Mouse (Mus musculus): ENCODE results near the gene Ints7. TPM values are rescaled to one million over a fixed set of nuclear protein-coding genes. Genes with fewer than 3 reads are reported as not detected.

The Ints7 gene
- polyA plus RNA-seq (2015; fragmentation: Nextera tagmentation; extraction: Ambion mirVana) = 18.4 and 19.4 TPM in 2 replicates

DNA sequence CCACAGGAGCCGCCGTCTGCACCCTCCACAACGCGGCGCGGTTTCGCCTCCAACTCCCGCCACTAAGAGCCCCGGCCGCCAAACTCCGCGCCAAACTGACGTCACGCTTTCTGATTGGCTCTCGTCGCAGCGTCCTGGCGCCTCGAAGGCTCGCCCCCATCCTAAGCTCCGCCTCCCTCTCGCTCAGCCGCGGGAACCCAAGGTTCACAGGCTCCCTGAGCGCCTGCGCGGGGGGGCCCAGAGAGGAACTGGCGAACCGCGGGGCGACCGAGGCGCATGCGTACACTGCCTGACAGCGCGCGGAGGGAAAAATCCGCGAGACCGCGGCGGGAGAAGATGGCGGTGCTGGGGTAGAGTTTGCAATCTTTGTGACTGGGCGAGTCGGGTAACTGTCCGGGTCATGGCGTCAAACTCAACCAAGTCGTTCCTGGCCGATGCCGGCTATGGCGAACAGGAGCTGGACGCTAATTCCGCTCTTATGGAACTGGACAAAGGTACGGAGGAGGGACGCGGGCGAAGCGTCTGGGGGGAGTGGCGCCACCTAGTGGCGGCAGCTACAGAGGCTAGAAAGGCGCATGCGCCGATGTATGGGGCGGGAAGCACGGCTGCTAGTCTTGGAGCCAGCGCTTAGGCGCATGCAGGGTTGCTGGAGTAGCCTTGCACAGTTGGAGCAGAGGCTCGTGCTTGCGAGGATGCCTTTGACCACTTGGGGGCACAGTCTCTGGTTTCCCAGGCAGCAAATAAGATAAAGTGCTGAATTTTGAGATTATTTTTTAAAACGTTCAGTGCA, at the start of gene Ints7, which contains the start of gene Dtl:
Gene Ints7 (plus strand): TSS at position 179 of the 790 bp plus-strand sequence.
Gene Dtl (minus strand): TSS at position 87 of the 790 bp plus-strand sequence.
- peaks cover 37% of the 10 kb centered on the region for H3K4me1 ChIP-seq (replicated peaks)
- under 1% methylated on average over 70 of the region's 70 CpGs for WGBS (ENCODE audit: insufficient replicate concordance)

GRCm38 (mm10) chr1:191527089-191527488, 48.3 kb upstream of the Ints7 start:
- no peak overlapping the region for H3K4me2 ChIP-seq
- no peak overlapping the region for H3K4me3 ChIP-seq (replicated peaks)
- no peak overlapping the region for H3K27ac ChIP-seq (replicated peaks)
- H3K9ac ChIP-seq = no peak overlapping the region
- ATAC-seq (ENCODE audit: insufficient read depth) = peak; percentile 22; the same call in 1 of the 2 replicates
- 47% methylated on average over 3 of the region's 3 CpGs for WGBS (ENCODE audit: insufficient replicate concordance)
- H3K4me1 ChIP-seq (replicated peaks) = 0 out of 2 replicates have a peak, but pooled peaks cover 5% of the 10 kb centered on the region
- no peaks in the 10 kb centered on the region for H3K9me3 ChIP-seq (replicated peaks)
- 0 out of 2 replicates have a peak, but pooled peaks cover 2% of the 10 kb centered on the region for H3K36me3 ChIP-seq (replicated peaks)
- no peaks in the 10 kb centered on the region for H3K27me3 ChIP-seq

More for the DNA sequence above, at the start of gene Ints7, which contains the start of gene Dtl:
- Histone ChIP-seq H3K27me3 (no peaks in the 10 kb centered on the region), H3K9me3 (replicated peaks) (no peaks in the 10 kb centered on the region), H3K4me3 (replicated peaks) (peak within 1 kb of the TSS; percentile 76), H3K4me2 (peak within 1 kb of the TSS; percentile 83), H3K36me3 (replicated peaks) (peaks cover 24% of the 10 kb centered on the region), H3K27ac (replicated peaks) (peak within 1 kb of the TSS; percentile 89), H3K9ac (peak within 1 kb of the TSS; percentile 80)
- ATAC-seq (ENCODE audit: insufficient read depth) = peak; percentile 96

DNA sequence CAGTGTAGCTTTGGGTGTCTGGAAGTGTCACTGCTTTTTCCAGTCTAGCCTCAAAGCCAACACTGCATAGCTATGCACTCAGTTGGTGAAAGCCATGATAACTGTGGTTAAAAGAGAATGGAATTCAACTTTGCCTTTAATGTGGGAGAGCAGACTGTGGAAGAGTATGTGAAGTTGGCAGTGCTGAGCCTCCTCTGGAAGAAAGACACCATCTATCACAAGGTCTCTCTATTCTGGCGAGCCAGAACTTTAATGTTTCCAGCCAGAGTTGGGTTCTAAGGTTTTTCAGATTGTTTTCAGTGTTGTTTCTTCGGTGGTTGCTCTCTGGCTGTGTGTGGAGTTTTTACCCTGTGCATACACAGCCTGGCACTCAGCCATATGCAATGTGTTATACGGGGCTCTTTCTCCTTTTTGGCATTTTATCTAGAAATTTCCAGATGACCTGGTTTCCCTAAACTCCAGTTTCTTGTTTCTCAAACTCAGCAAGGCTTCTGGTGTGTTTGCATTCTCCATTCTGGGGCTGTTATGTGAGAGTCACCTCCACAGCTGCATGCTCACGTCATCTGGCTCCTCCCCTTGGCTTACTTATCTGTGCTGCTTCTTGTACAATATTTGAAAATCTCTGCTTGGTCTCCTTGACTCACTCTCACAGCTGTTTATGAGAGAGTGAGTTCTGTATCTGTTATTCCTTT, 47.4 kb upstream of the Ints7 start:
- H3K4me3 ChIP-seq (replicated peaks) = no peak overlapping the region
- 47% methylated on average over 4 of the region's 4 CpGs for WGBS (ENCODE audit: insufficient replicate concordance)
- no peak overlapping the region for H3K9ac ChIP-seq
- no peaks in the 10 kb centered on the region for H3K27me3 ChIP-seq
- no peak overlapping the region for H3K4me2 ChIP-seq
- 0 out of 2 replicates have a peak, but pooled peaks cover 5% of the 10 kb centered on the region for H3K36me3 ChIP-seq (replicated peaks)
- H3K4me1 ChIP-seq (replicated peaks) = 0 out of 2 replicates have a peak, but pooled peaks cover 5% of the 10 kb centered on the region
- no peak for ATAC-seq (ENCODE audit: insufficient read depth)
- no peaks in the 10 kb centered on the region for H3K9me3 ChIP-seq (replicated peaks)
- no peak overlapping the region for H3K27ac ChIP-seq (replicated peaks)

DNA sequence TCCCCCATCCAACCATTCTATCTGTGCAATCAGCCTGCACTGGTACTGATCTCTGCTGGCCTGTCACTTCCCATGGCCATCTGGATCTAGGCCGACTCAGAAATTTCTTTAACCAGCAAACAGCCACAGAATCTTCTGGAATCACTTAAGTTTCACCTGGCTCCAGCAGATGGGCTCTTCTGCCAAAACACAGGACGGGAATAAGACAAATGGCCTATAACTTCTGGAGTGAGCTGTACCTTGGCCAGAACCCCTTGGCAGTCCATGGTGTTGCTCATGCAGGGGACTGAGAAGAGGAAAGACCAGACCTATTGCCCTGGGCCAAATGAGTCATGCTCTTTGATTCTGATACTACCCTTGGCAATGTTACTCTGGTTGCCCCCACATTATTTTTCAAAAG, 46.0 kb upstream of the Ints7 start:
- Histone ChIP-seq H3K9ac (no peak overlapping the region), H3K27me3 (no peaks in the 10 kb centered on the region), H3K4me2 (no peak overlapping the region), H3K9me3 (replicated peaks) (no peaks in the 10 kb centered on the region), H3K27ac (replicated peaks) (no peak overlapping the region), H3K4me3 (replicated peaks) (no peak overlapping the region), H3K36me3 (replicated peaks) (peaks cover 10% of the 10 kb centered on the region; the same call in 1 of the 2 replicates), H3K4me1 (replicated peaks) (0 out of 2 replicates have a peak, but pooled peaks cover 5% of the 10 kb centered on the region)
- 73% methylated on average over 2 of the region's 2 CpGs for WGBS (ENCODE audit: insufficient replicate concordance)
- ATAC-seq (ENCODE audit: insufficient read depth) = no peak

GRCm38 (mm10) chr1:191531023-191531422, 44.4 kb upstream of the Ints7 start:
- no peak for ATAC-seq (ENCODE audit: insufficient read depth)
- H3K4me3 ChIP-seq (replicated peaks) = no peak overlapping the region
- H3K4me1 ChIP-seq (replicated peaks) = 0 out of 2 replicates have a peak, but pooled peaks cover 5% of the 10 kb centered on the region
- WGBS (ENCODE audit: insufficient replicate concordance) = 29% methylated on average over 1 of the region's 1 CpGs
- H3K27me3 ChIP-seq = no peaks in the 10 kb centered on the region
- H3K9ac ChIP-seq = no peak overlapping the region
- no peak overlapping the region for H3K4me2 ChIP-seq
- peaks cover 24% of the 10 kb centered on the region for H3K36me3 ChIP-seq (replicated peaks)
- no peaks in the 10 kb centered on the region for H3K9me3 ChIP-seq (replicated peaks)
- H3K27ac ChIP-seq (replicated peaks) = 0 out of 2 replicates have a peak overlapping the region, but pooled peaks have one; percentile 38

DNA sequence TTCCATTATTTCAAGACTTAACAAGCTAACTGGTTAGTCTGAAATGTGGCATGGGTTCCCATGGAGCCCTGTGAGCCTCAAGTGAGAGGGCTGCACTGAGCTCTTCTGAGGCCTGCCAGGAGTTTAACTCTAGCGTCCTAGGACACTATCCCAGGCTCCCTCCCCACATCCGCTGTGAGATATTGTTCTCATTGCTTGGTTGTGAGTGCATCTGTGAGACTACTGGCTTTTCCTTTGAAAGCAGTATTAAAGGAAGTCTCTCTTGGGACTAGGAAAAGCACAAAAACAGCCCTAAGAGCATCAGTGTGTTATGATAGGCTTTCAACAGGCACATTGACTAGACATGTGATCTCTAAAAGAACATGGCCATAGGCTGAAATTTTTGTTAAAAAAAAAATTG, 40.5 kb upstream of the Ints7 start:
- ATAC-seq (ENCODE audit: insufficient read depth) = no peak
- Histone ChIP-seq H3K27me3 (no peaks in the 10 kb centered on the region), H3K9ac (no peak overlapping the region), H3K4me1 (replicated peaks) (no peaks in the 10 kb centered on the region), H3K36me3 (replicated peaks) (peaks cover 56% of the 10 kb centered on the region), H3K9me3 (replicated peaks) (no peaks in the 10 kb centered on the region), H3K27ac (replicated peaks) (no peak overlapping the region), H3K4me3 (replicated peaks) (no peak overlapping the region), H3K4me2 (no peak overlapping the region)
- WGBS (ENCODE audit: insufficient replicate concordance) = 79% methylated on average over 2 of the region's 2 CpGs

DNA sequence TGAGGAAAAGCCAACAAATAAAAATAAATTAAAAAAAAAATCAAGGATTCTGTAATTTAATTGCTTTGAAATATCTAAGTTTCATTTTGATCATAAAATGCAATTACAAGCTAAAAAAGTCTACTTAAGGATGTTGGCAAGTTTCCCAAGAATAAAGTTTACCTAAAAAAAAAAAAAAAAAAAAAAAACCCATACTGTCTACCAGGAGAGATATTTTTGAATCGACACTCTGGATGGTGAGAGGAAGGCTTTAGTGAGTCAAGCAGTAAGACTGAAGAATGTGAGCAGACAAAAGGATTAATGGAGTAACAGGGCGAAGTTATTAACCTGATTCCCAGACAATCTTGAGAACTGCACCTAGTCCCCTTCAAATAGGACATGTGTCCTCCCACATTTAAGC, 35.1 kb upstream of the Ints7 start:
- no peak overlapping the region for H3K9ac ChIP-seq
- no peaks in the 10 kb centered on the region for H3K4me1 ChIP-seq (replicated peaks)
- H3K9me3 ChIP-seq (replicated peaks) = no peaks in the 10 kb centered on the region
- no peak overlapping the region for H3K4me3 ChIP-seq (replicated peaks)
- H3K4me2 ChIP-seq = no peak overlapping the region
- no peak for ATAC-seq (ENCODE audit: insufficient read depth)
- WGBS (ENCODE audit: insufficient replicate concordance) = 83% methylated on average over 2 of the region's 2 CpGs
- no peak overlapping the region for H3K27ac ChIP-seq (replicated peaks)
- no peaks in the 10 kb centered on the region for H3K27me3 ChIP-seq
- peaks cover 89% of the 10 kb centered on the region for H3K36me3 ChIP-seq (replicated peaks)

- no peaks in the 10 kb centered on the region for H3K9me3 ChIP-seq (replicated peaks)
- H3K27ac ChIP-seq (replicated peaks) = no peak overlapping the region
- no peak overlapping the region for H3K4me2 ChIP-seq
- no peaks in the 10 kb centered on the region for H3K4me1 ChIP-seq (replicated peaks)
- H3K36me3 ChIP-seq (replicated peaks) = peaks cover 89% of the 10 kb centered on the region
- ATAC-seq (ENCODE audit: insufficient read depth) = no peak
- WGBS (ENCODE audit: insufficient replicate concordance) = 88% methylated on average over 9 of the region's 9 CpGs
- no peak overlapping the region for H3K9ac ChIP-seq
- H3K27me3 ChIP-seq = no peaks in the 10 kb centered on the region
- H3K4me3 ChIP-seq (replicated peaks) = no peak overlapping the region
Measured at GRCm38 (mm10) chr1:191541014-191541413, 34.4 kb upstream of the Ints7 start.

DNA sequence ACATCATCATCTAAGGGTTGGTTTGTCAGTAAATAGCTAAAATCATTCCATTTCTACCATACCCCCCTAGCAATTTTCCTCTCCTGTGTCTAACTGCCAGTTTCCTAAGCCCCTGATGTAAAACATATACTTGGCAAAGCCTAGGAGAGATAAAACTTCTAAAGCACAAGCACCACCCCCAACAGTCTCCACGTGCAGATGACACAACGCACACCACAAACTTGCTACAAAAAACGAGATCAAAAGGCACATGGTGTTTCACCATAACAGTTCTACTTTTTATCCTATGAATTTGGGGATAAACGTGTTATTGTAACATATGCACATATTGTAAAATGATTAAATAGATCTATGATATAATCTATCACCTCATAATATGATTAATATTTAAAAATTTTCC, 33.8 kb upstream of the Ints7 start:
- Histone ChIP-seq H3K9me3 (replicated peaks) (no peaks in the 10 kb centered on the region), H3K4me2 (no peak overlapping the region), H3K27me3 (no peaks in the 10 kb centered on the region), H3K36me3 (replicated peaks) (peaks cover 93% of the 10 kb centered on the region), H3K4me3 (replicated peaks) (no peak overlapping the region), H3K9ac (no peak overlapping the region), H3K27ac (replicated peaks) (no peak overlapping the region), H3K4me1 (replicated peaks) (no peaks in the 10 kb centered on the region)
- 66% methylated on average over 4 of the region's 4 CpGs for WGBS (ENCODE audit: insufficient replicate concordance)
- ATAC-seq (ENCODE audit: insufficient read depth) = no peak

DNA sequence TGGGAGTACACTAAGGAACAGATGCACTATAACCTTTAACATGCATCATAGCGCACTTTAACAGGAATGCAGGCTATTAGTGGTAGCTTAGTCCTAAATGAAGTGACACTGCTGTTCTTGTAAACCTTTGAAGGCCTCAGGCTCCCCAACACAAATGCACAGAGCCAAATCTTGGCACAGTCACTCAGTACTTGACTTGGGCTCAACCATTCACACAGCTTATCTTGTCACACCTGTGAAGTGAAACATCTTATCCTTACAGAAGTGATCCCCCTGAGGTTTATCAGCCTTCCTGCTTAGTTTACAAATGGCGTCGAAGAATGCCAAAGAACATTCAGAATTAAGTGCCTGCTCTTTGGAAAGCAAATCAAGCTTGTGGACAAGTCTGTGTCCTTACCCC, 31.7 kb upstream of the Ints7 start:
- Histone ChIP-seq H3K4me3 (replicated peaks) (no peak overlapping the region), H3K9me3 (replicated peaks) (no peaks in the 10 kb centered on the region), H3K36me3 (replicated peaks) (peaks cover 95% of the 10 kb centered on the region), H3K27me3 (no peaks in the 10 kb centered on the region), H3K9ac (no peak overlapping the region), H3K27ac (replicated peaks) (no peak overlapping the region), H3K4me2 (no peak overlapping the region), H3K4me1 (replicated peaks) (no peaks in the 10 kb centered on the region)
- 57% methylated on average over 3 of the region's 3 CpGs for WGBS (ENCODE audit: insufficient replicate concordance)
- no peak for ATAC-seq (ENCODE audit: insufficient read depth)

- H3K36me3 ChIP-seq (replicated peaks) = peaks cover 77% of the 10 kb centered on the region
- no peak overlapping the region for H3K4me3 ChIP-seq (replicated peaks)
- WGBS (ENCODE audit: insufficient replicate concordance) = 79% methylated on average over 4 of the region's 4 CpGs
- no peak overlapping the region for H3K4me2 ChIP-seq
- no peak overlapping the region for H3K27ac ChIP-seq (replicated peaks)
- no peaks in the 10 kb centered on the region for H3K9me3 ChIP-seq (replicated peaks)
- no peaks in the 10 kb centered on the region for H3K27me3 ChIP-seq
- H3K9ac ChIP-seq = no peak overlapping the region
- no peaks in the 10 kb centered on the region for H3K4me1 ChIP-seq (replicated peaks)
- ATAC-seq (ENCODE audit: insufficient read depth) = no peak
Measured at GRCm38 (mm10) chr1:191550786-191551185, 24.6 kb upstream of the Ints7 start.

All from liver, embryonic 15.5 days (tissue).